ENCODE assay signal across 8 mouse cellular contexts in the genomic region with DNA sequence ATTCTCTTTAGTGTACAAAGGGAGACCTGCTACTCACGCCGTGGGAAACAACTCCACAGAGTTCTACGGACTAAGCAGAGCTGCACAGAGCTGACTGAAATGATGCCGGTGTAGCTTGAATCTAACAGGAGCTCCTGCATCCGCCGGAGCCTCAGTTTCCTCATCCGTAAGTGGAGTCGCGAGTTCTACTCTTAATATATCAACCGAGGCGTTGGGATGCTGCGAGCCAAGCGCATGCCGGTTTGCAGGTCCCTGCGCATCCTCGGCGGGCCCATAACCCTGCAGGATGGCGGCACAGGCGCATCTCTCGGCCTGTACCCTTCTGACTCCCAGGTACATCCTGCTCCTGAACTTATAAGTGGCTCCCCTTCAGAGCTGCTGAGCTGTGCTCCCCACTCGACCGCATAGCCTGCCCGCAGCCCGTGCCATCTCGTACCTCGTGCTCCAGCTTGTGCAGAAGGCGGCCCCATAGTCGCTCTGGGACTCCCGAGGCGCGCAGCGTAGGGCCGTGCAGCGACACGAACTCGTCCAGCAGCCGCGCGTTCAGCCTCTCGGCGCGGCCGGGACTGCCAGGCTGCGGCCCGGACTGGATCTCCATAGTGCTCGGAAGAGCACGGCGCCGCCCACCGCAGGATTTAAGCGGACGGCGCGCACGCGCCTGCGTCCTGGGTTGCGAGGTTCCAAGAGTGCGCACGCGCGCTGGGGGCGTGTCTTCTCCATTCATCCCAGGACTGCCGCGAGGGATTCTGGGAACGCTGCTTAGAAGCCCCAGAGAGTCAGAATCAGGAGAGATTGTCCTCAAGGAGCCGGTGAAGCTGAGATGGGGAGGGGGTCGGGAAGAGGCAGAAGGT. TPM values are rescaled to one million over a fixed set of nuclear protein-coding genes. Genes with fewer than 3 reads are reported as not detected.
DNase-seq lines count a peak whose midpoint lies in the region; ATAC-seq and TF ChIP-seq lines count a peak whose summit lies in the region.

Ttll12 (minus strand) TSS at position 645 of the 851 bp plus-strand sequence.

- no peak for TF ChIP-seq CTCF in bone marrow, adult 2 months (IDR thresholded peaks at IDR 0.05; ENCODE audit: control insufficient read depth, insufficient read depth, low read length)
- peak; percentile 51 for TF ChIP-seq CTCF in midbrain, postnatal 0 days (IDR thresholded peaks at IDR 0.05)

- peak within 1 kb of the TSS; percentile 85 for H3K9ac ChIP-seq in embryonic facial prominence, embryonic 15.5 days
- H3K9ac ChIP-seq in limb, embryonic 14.5 days (ENCODE audit: low read depth, low read length, severe bottlenecking), result peak within 1 kb of the TSS; percentile 80
- H3K9ac ChIP-seq in midbrain, postnatal 0 days (replicated peaks; ENCODE audit: low read length, poor library complexity, severe bottlenecking), result peak within 1 kb of the TSS; percentile 72

- H3K4me1 ChIP-seq in bone marrow, adult 2 months (ENCODE audit: control insufficient read depth, insufficient read depth, low read length), result no peaks in the 10 kb centered on the region
- H3K4me1 ChIP-seq in embryonic facial prominence, embryonic 15.5 days, result peaks cover 16% of the 10 kb centered on the region
- H3K4me1 ChIP-seq in limb, embryonic 14.5 days (ENCODE audit: control insufficient read depth, insufficient read depth, low read length), result peaks cover 15% of the 10 kb centered on the region
- peaks cover 8% of the 10 kb centered on the region for H3K4me1 ChIP-seq in midbrain, postnatal 0 days (ENCODE audit: insufficient read depth, low read length)

- under 1% methylated on average over 68 of the region's 68 CpGs for WGBS in bone marrow, adult 2 months
- under 1% methylated on average over 68 of the region's 68 CpGs for WGBS in embryonic facial prominence, embryonic 15.5 days
- under 1% methylated on average over 68 of the region's 68 CpGs for WGBS in limb, embryonic 14.5 days
- under 1% methylated on average over 68 of the region's 68 CpGs for whole genome bisulfite sequencing in midbrain, postnatal 0 days

- peak within 1 kb of the TSS; percentile 99 for H3K27ac ChIP-seq in bone marrow, adult 2 months (ENCODE audit: control insufficient read depth, insufficient read depth, low read depth, low read length, poor library complexity)
- H3K27ac ChIP-seq in embryonic facial prominence, embryonic 15.5 days (replicated peaks), result peak within 1 kb of the TSS; percentile 77
- H3K27ac ChIP-seq in limb, embryonic 14.5 days (replicated peaks; ENCODE audit: low read depth, low read length), result 0 out of 2 replicates have a peak within 1 kb of the TSS, but pooled peaks have one; percentile 26
- peak within 1 kb of the TSS; percentile 68 for H3K27ac ChIP-seq in midbrain, postnatal 0 days (ENCODE audit: low read depth, low read length)

- peak within 1 kb of the TSS; percentile 95 for H3K4me3 ChIP-seq in bone marrow, adult 2 months (replicated peaks; ENCODE audit: control insufficient read depth, low read depth, low read length)
- H3K4me3 ChIP-seq in embryonic facial prominence, embryonic 15.5 days (replicated peaks), result peak within 1 kb of the TSS; percentile 86
- peak within 1 kb of the TSS; percentile 79 for H3K4me3 ChIP-seq in limb, embryonic 14.5 days (replicated peaks; ENCODE audit: low read length)
- peak within 1 kb of the TSS; percentile 75 for H3K4me3 ChIP-seq in midbrain, postnatal 0 days (ENCODE audit: low read depth, low read length)

- H3K9me3 ChIP-seq in embryonic facial prominence, embryonic 15.5 days (replicated peaks), result no peaks in the 10 kb centered on the region
- no peaks in the 10 kb centered on the region for H3K9me3 ChIP-seq in limb, embryonic 14.5 days (ENCODE audit: control insufficient read depth, low read length)
- no peaks in the 10 kb centered on the region for H3K9me3 ChIP-seq in midbrain, postnatal 0 days (ENCODE audit: low read length)

- peak; percentile 83; the same call in 1 of the 2 replicates for TF ChIP-seq POLR2A in bone marrow, adult 2 months (IDR thresholded peaks at IDR 0.05; ENCODE audit: borderline replicate concordance, control insufficient read depth, low read depth, low read length)
- TF ChIP-seq POLR2A in limb, embryonic 14.5 days (IDR thresholded peaks at IDR 0.05; ENCODE audit: borderline replicate concordance, extremely low read depth, insufficient read depth, insufficient read length), result no peak

- H3K36me3 ChIP-seq in embryonic facial prominence, embryonic 15.5 days, result 0 out of 2 replicates have a peak, but pooled peaks cover 2% of the 10 kb centered on the region
- peaks cover 5% of the 10 kb centered on the region; the same call in 1 of the 2 replicates for H3K36me3 ChIP-seq in limb, embryonic 14.5 days (ENCODE audit: control insufficient read depth, insufficient read depth, low read length)
- H3K36me3 ChIP-seq in midbrain, postnatal 0 days (ENCODE audit: insufficient read depth, low read length), result peaks cover 8% of the 10 kb centered on the region; the same call in 1 of the 2 replicates

- peak; percentile 95 for DNase-seq in 416B (ENCODE audit: low read depth)
- peak; percentile 93 for DNase-seq in heart, adult 8-10 months (ENCODE audit: low spot score)
- DNase-seq in kidney, adult 9 months, result peak; percentile 95
- peak; percentile 99 for DNase-seq in limb, embryonic 14.5 days (ENCODE audit: low spot score)
- DNase-seq in midbrain, postnatal 0 days (ENCODE audit: low spot score), result peak; percentile 99
- DNase-seq in spleen, postnatal 36 days (ENCODE audit: low spot score in 2 of 2), result peak; percentile 81 to 90

- H3K27me3 ChIP-seq in embryonic facial prominence, embryonic 15.5 days, result no peaks in the 10 kb centered on the region
- H3K27me3 ChIP-seq in limb, embryonic 14.5 days (ENCODE audit: control insufficient read depth, insufficient read depth, low read length), result no peaks in the 10 kb centered on the region
- H3K27me3 ChIP-seq in midbrain, postnatal 0 days (ENCODE audit: insufficient read depth, low read length), result no peaks in the 10 kb centered on the region

- peak; percentile 88 for ATAC-seq in embryonic facial prominence, embryonic 15.5 days (ENCODE audit: insufficient number of reproducible peaks, low FRiP score, low TSS enrichment, low read depth)
- peak; percentile 96 for ATAC-seq in limb, embryonic 14.5 days (ENCODE audit: low FRiP score, low read depth)
- peak; percentile 92 for ATAC-seq in midbrain, postnatal 0 days (ENCODE audit: low FRiP score)

- peak within 1 kb of the TSS; percentile 60 for H3K4me2 ChIP-seq in embryonic facial prominence, embryonic 15.5 days (replicated peaks)
- H3K4me2 ChIP-seq in limb, embryonic 14.5 days (replicated peaks; ENCODE audit: low read depth, low read length, severe bottlenecking), result peak within 1 kb of the TSS; percentile 85
- H3K4me2 ChIP-seq in midbrain, postnatal 0 days (ENCODE audit: low read depth, low read length, poor library complexity, severe bottlenecking), result peak within 1 kb of the TSS; percentile 80

RNA-seq across cellular contexts. Expression of gene Ttll12, which starts in this region (rescaled TPM):
- 18.6 and 19.8 TPM in 2 replicates for polyA plus RNA-seq in bone marrow, adult 2 months (2011; ENCODE audit: insufficient read depth, insufficient read length, low replicate concordance, missing spikeins)
- 33.5 and 35.4 TPM in 2 replicates for polyA plus RNA-seq in embryonic facial prominence, embryonic 15.5 days (2015; fragmentation: Nextera tagmentation; extraction: Ambion mirVana)
- total RNA-seq in heart, adult 8-10 months (2022), result 1 to 10 TPM; 5.3 to 6.7 (median 5.9) TPM
- 35.1 and 46.2 TPM in 2 replicates for polyA plus RNA-seq in limb, embryonic 14.5 days (2012; rRNA removed)
- polyA plus RNA-seq in limb, embryonic 14.5 days (2014; fragmentation: Nextera tagmentation; extraction: Ambion mirVana), result 35.6 and 37.8 TPM in 2 replicates
- 50.5 and 56.4 TPM in 2 replicates for total RNA-seq in midbrain, postnatal 0 days (2014; rRNA removed)
- 39.1 and 40.1 TPM in 2 replicates for polyA plus RNA-seq in midbrain, postnatal 0 days (2015; fragmentation: Nextera tagmentation; extraction: Ambion mirVana)

Comparison
In these comparisons a context has a peak if more than half of its experiments do, and no peak if none do; other contexts are left out.
1. Peak in every context shown above with its lines: DNase-seq, ATAC-seq, H3K4me3 ChIP-seq and H3K27ac ChIP-seq.
2. H3K27ac ChIP-seq: peak in every context shown above with its lines; median percentile 99 in bone marrow, adult 2 months; 77 in embryonic facial prominence, embryonic 15.5 days; 68 in midbrain, postnatal 0 days; 26 in limb, embryonic 14.5 days.